Mouse (Mus musculus) embryonic facial prominence, embryonic 14.5 days (tissue): Measurements from ENCODE around the gene Hdgfl2. TPM values are rescaled to one million over a fixed set of nuclear protein-coding genes. Genes with fewer than 3 reads are reported as not detected.
A peak's percentile ranks its signal among the peaks of the same experiment; 100 is the strongest.
"Not testable (repeated sequence)": the region's sequence is repeated elsewhere in the genome, so short reads cannot be mapped to it uniquely, and the experiment has no call there.

Source experiments
- ATAC-seq: fragments of 200-750 bp; cut with Nextera tagmentation; 2 replicates; pipeline ENCODE4 v1.8.0; 2017; ENCODE audit warnings: low read depth, moderate number of reproducible peaks, moderate TSS enrichment
- DNase-seq: peaks from one replicate; pipeline ENCODE4 v3.0.0-alpha.2; 2015; ENCODE audit warnings: low spot score
- H3K27ac ChIP-seq: fragments of 300-500 bp; sonication (generic); replicated peaks from 2 replicates; pipeline ENCODE4 v1.5.1; 2014; ENCODE audit warnings: low read depth, mild to moderate bottlenecking, low read length, moderate library complexity
- H3K27me3 ChIP-seq: fragments of 300-500 bp; sonication (generic); replicated peaks from 2 replicates; pipeline ENCODE4 v1.6.1; 2014; ENCODE audit warnings: low read length; ENCODE audit not compliant: control insufficient read depth, insufficient read depth
- H3K36me3 ChIP-seq: fragments of 300-500 bp; sonication (generic); 2 replicates; pipeline ENCODE4 v1.6.1; 2014; ENCODE audit warnings: low read length, mixed read lengths; ENCODE audit not compliant: control insufficient read depth, insufficient read depth
- H3K4me1 ChIP-seq: fragments of 300-500 bp; sonication (generic); 2 replicates; pipeline ENCODE4 v1.6.1; 2014; ENCODE audit warnings: antibody characterized with exemption, low read length; ENCODE audit not compliant: control insufficient read depth, insufficient read depth
- H3K4me2 ChIP-seq: fragments of 300-500 bp; sonication (generic); 2 replicates; pipeline ENCODE4 v1.6.1; 2014; ENCODE audit warnings: low read depth, mild to moderate bottlenecking, low read length, moderate library complexity, mixed read lengths
- H3K4me3 ChIP-seq: fragments of 300-500 bp; sonication (generic); 2 replicates; pipeline ENCODE4 v1.5.1; 2014; ENCODE audit warnings: low read depth, mild to moderate bottlenecking, low read length
- H3K9ac ChIP-seq: fragments of 300-500 bp; sonication (generic); 2 replicates; pipeline ENCODE4 v1.6.1; 2014; ENCODE audit warnings: low read depth, mild to moderate bottlenecking, low read length, moderate library complexity, mixed read lengths
- H3K9me3 ChIP-seq: fragments of 300-500 bp; sonication (generic); 2 replicates; pipeline ENCODE4 v1.6.1; 2016; ENCODE audit warnings: low read length; ENCODE audit not compliant: control insufficient read depth
- WGBS: fragments of 180-500 bp; shearing (Covaris S2); extraction: QIAGEN DNeasy Blood & Tissue Kit; methylation state at CpG from one replicate; pipeline ENCODE4 v1.1.7; 2014; 5-methylcytosine and 5-hydroxymethylcytosine counted together
- polyA plus RNA-seq: library from polyadenylated mRNA; unstranded; fragments of >200 nt; fragmentation: Nextera tagmentation; extraction: Ambion mirVana; gene quantifications from 2 replicates; pipeline ENCODE4 v1.2.1, GENCODE M21; 2014

Hdgfl2 gene
- polyA plus RNA-seq, 1 experiment from 2014 or later, result 75.6 TPM

DNA sequence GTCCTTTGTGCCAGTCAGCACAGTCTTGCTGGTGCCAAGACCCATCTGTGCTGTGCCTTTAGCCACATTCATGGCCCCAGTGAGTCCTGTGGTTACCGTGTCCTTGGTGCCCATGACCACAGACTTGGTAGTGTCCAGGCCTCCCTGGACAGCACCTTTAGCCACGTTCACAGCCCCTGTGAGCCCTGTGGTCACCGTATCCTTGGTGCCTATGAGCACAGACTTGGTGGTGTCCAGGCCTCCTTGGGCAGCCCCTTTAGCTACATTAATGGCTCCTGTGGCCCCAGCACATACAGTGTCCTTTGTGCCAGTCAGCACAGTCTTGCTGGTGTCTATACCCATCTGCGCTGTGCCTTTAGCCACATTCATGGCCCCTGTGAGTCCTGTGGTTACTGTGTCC lies 27.0 kb downstream of the Hdgfl2 start:
- H3K4me1 ChIP-seq, H3K9ac ChIP-seq, H3K27me3 ChIP-seq, H3K27ac ChIP-seq, H3K4me2 ChIP-seq, DNase-seq, H3K4me3 ChIP-seq, H3K9me3 ChIP-seq, ATAC-seq: not testable (repeated sequence)
- H3K36me3 ChIP-seq, result peaks cover 26% of the 10 kb centered on the region
- WGBS, result 90% methylated on average over 4 of the region's 4 CpGs

GRCm38 (mm10) chr17:56106981-56107380 lies 27.5 kb downstream of the Hdgfl2 start:
- Histone ChIP-seq H3K36me3 (peaks cover 21% of the 10 kb centered on the region), H3K4me3 (no peak overlapping the region), H3K27ac (no peak overlapping the region), H3K9ac (no peak overlapping the region), H3K4me1 (no peaks in the 10 kb centered on the region), H3K9me3 (no peaks in the 10 kb centered on the region), H3K4me2 (no peak overlapping the region), H3K27me3 (no peaks in the 10 kb centered on the region)
- ATAC-seq (no peak), DNase-seq (no peak)
- WGBS, result 77% methylated on average over 4 of the region's 4 CpGs

DNA sequence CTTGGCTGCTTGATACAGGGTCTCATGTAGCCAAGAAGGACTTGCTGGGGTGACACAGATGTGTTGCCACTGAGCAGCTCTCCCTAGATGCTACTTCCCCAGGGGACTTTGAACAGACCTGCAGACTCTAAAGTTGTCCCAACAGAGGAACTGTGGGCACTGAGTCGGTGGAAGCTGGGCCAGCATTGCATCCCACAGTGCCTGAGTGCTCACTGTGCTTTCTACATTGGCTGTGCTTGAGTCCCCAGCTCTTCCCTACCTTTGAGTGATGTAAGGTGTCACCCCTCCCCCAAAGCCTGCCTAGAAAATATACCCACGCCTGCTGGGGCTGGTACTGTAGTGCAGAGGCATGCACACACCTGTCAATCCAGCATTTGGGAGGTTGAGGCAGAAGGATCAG lies 28.3 kb downstream of the Hdgfl2 start:
- Histone ChIP-seq H3K9me3 (no peaks in the 10 kb centered on the region), H3K36me3 (peaks cover 13% of the 10 kb centered on the region), H3K4me1 (no peaks in the 10 kb centered on the region), H3K4me2 (no peak overlapping the region), H3K27me3 (no peaks in the 10 kb centered on the region), H3K9ac (no peak overlapping the region), H3K4me3 (no peak overlapping the region), H3K27ac (no peak overlapping the region)
- 70% methylated on average over 2 of the region's 2 CpGs for WGBS
- ATAC-seq (no peak), DNase-seq (no peak)

DNA sequence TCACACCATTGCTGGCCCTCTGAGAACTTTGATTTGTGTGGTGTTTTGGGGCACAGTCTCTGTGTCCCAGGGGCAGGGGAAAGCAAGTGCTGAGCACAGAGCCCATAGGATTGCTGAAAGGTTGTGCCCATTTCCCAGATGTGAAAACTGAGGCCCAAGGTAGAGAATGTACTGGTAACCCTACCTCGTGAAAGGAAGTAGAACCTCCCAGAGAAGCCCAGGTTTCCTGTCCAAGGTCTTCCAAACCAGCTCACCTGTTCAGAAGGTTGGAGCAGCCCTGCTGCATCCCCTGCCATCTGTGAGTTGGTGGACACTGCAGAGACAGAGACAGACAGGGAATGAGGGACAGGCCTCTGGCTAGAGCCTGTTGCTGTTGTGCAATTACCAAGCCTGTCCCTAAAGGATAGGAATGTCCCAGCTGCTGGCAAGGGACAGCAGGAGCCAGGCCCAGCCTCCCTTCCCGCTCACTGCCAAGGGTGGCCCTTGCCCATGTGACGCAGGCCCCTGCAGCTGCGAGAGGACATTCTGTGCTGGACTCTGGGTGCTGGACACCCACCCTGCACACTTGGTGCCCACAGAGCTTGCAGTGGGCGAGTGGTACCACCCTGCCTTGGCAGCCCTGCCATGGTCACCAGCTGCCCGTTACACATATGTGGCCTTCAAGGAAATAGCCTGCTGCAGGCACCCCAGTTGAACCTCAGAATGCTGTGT lies 29.1 kb downstream of the Hdgfl2 start:
- Histone ChIP-seq H3K9ac (no peak overlapping the region), H3K4me1 (no peaks in the 10 kb centered on the region), H3K9me3 (no peaks in the 10 kb centered on the region), H3K4me2 (no peak overlapping the region), H3K4me3 (no peak overlapping the region), H3K36me3 (peaks cover 6% of the 10 kb centered on the region; the same call in 1 of the 2 replicates), H3K27ac (no peak overlapping the region), H3K27me3 (no peaks in the 10 kb centered on the region)
- WGBS, result 76% methylated on average over 6 of the region's 6 CpGs
- no peak for ATAC-seq
- DNase-seq, result no peak

DNA sequence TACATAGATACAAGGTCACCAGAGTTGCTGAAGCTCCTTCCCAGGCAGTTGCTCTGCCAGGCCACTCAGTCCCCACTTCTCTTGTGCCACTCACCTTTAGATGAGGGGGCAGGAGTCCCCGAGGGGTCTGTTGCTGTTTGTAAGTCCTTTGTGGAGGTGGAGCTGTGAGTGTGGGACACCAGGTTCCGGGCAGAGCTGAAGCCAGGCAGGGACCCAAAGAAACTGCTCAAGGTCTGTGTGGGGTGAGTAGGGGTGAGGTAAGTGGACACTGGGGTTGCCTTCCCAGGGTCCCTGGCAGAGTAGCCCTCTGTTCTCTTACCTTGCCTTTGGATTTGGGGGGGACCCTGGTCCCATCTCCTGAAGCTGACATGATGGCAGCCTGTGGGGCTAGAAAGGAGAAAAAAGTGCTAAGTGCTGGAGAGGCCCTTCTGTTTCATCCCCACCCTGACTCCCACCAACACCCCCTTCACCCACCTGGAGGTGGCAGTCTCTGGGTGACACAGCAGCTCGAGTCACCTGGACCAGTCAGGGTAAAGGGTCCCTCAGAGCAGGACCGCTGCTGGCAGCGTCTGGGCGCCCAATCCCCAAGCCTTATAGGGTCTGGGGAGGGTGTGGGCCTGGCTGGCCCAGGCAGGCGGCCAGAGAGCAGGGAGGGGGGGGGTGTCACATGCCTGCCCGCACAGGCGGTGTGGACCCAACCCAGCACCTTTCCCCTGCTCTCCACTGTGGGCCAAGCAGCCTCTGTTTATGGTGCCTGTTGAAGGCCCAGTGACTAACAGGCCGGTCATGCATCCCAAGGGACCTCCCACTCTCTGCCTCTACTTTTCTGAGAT lies 30.0 kb downstream of the Hdgfl2 start, which contains the start of gene Plin4:
Plin4 (minus strand) TSS at position 585 of the 833 bp plus-strand sequence.
- ATAC-seq (0 out of 2 replicates have a peak, but pooled peaks have one; percentile 23), DNase-seq (no peak)
- Histone ChIP-seq H3K9me3 (no peaks in the 10 kb centered on the region), H3K27ac (no peak within 1 kb of the TSS), H3K9ac (no peak within 1 kb of the TSS), H3K36me3 (no peaks in the 10 kb centered on the region), H3K4me3 (no peak within 1 kb of the TSS), H3K4me2 (no peak within 1 kb of the TSS), H3K4me1 (no peaks in the 10 kb centered on the region), H3K27me3 (no peaks in the 10 kb centered on the region)
- WGBS, result 60% methylated on average over 7 of the region's 10 CpGs

- H3K36me3 ChIP-seq, result no peaks in the 10 kb centered on the region
- H3K9ac ChIP-seq, result no peak overlapping the region
- 67% methylated on average over 4 of the region's 4 CpGs for WGBS
- H3K4me2 ChIP-seq, result no peak overlapping the region
- no peak overlapping the region for H3K4me3 ChIP-seq
- no peak for ATAC-seq
- H3K27ac ChIP-seq, result no peak overlapping the region
- DNase-seq, result no peak
- H3K9me3 ChIP-seq, result no peaks in the 10 kb centered on the region
- H3K27me3 ChIP-seq, result no peaks in the 10 kb centered on the region
- no peaks in the 10 kb centered on the region for H3K4me1 ChIP-seq
Observed at GRCm38 (mm10) chr17:56110571-56110970, 31.1 kb downstream of the Hdgfl2 start.

DNA sequence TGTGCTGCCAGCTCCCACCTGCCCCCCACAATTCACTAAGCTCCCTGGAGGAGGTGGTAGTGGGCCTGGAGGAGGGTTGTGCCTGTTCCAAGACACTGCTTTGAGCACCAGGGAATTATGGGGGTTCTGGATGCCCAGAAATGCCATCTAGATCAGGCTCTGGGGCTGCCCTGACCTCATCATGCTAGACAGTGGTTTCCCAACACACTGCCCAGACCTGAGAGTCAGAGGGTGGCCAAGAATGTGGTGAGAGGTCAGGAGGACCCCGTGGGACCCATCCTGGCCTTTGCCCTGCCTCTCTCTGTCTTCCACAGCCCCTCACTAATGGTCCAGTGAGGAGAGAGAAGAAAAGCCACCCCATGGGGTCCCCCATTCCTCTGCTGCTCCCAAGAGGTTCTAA lies 31.6 kb downstream of the Hdgfl2 start:
- H3K4me3 ChIP-seq, result no peak overlapping the region
- 69% methylated on average over 1 of the region's 1 CpGs for WGBS
- H3K4me1 ChIP-seq, result no peaks in the 10 kb centered on the region
- DNase-seq (no peak), ATAC-seq (no peak)
- H3K27ac ChIP-seq, result no peak overlapping the region
- no peaks in the 10 kb centered on the region for H3K36me3 ChIP-seq
- H3K9ac ChIP-seq, result no peak overlapping the region
- H3K27me3 ChIP-seq, result no peaks in the 10 kb centered on the region
- H3K9me3 ChIP-seq, result no peaks in the 10 kb centered on the region
- no peak overlapping the region for H3K4me2 ChIP-seq

DNA sequence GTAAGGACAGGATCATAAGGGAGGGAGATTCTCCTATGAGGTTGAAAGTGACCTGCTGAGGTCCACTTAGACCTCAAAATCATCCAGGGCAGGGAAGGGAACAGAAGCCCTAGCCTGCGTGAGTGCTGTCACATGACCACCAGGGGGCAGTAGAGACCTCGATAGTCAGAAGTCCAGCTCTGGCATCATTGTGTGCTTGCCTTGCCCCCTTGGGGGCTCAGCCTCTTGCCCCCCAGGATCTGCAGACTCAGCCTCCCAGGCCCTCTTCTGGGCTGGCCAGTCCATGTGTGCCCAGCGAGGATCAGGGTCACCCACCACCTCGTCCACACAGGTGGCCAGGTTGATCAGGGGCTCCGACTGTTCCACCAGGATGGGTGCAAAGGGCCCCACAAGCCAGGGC lies 32.4 kb downstream of the Hdgfl2 start:
- no peak for ATAC-seq
- H3K9me3 ChIP-seq, result no peaks in the 10 kb centered on the region
- WGBS, result 36% methylated on average over 4 of the region's 5 CpGs
- peak; percentile 81 for DNase-seq
- H3K4me3 ChIP-seq, result no peak overlapping the region
- no peak overlapping the region for H3K9ac ChIP-seq
- no peak overlapping the region for H3K4me2 ChIP-seq
- no peaks in the 10 kb centered on the region for H3K4me1 ChIP-seq
- no peak overlapping the region for H3K27ac ChIP-seq
- H3K36me3 ChIP-seq, result no peaks in the 10 kb centered on the region
- peaks cover 1% of the 10 kb centered on the region for H3K27me3 ChIP-seq
